Mouse (Mus musculus) mature B cell (primary cell): ENCODE measurements around the gene Cped1.

Source experiments
- in situ Hi-C: fragments of 300-500 bp; cut with MboI; formaldehyde crosslinking; loops from 2 replicates; pipeline ENCODE4 v1.14.3; 2019

Gene Cped1

GRCm38 (mm10) chr6:22290790-22291189 is 305.1 kb downstream of the Cped1 start:
- in situ Hi-C loops = no loop called here

GRCm38 (mm10) chr6:22292056-22292455 is 306.3 kb downstream of the Cped1 start:
- in situ Hi-C loops = no loop called here

- in situ Hi-C loops = no loop called here
These were observed 308.2 kb downstream of the Cped1 start for GRCm38 (mm10) chr6:22293922-22294321.

DNA sequence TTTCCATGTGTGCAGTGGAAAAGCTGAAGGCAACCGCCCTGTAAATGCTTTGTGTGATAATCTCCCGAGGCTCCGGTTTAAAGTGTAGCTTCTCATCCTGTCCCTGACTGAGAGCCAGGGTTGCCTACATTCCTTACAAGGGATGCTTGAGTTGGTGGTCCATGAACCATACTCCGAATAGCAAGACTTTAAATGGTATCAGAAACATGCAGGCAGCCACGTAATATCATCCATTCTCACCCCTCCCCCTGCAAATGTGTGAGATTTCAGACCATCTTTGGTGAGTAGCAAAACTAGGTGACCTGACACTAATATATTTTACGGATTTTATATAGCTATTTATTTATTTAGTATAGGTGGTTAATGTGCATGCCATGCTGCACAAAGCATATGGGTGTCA is 311.3 kb downstream of the Cped1 start:
- in situ Hi-C loops = no loop called here

GRCm38 (mm10) chr6:22298059-22298458 is 312.3 kb downstream of the Cped1 start:
- in situ Hi-C loops = no loop called here
